Mouse (Mus musculus) heart, postnatal 14 days (tissue): ENCODE data around the gene Baiap2. TPM values are rescaled to one million over a fixed set of nuclear protein-coding genes. Genes with fewer than 3 reads are reported as not detected.

Experiments
- DNase-seq, 2 experiments: peaks; one replicate each; pipeline ENCODE4 v3.0.0; 2021 to 2022
- intact Hi-C: fragments of 180-260 bp; cut with DNase I; formaldehyde crosslinking; loops from one replicate; pipeline ENCODE4 v1.15.1; 2025
- total RNA-seq, 2 experiments: library from RNA; stranded (reverse); gene quantifications; 2 replicates each; pipeline ENCODE4 v1.2.3; 2021

Gene Baiap2
- total RNA-seq, 2 experiments from 2014 or later, result 9.2 to 10.3 TPM

DNA sequence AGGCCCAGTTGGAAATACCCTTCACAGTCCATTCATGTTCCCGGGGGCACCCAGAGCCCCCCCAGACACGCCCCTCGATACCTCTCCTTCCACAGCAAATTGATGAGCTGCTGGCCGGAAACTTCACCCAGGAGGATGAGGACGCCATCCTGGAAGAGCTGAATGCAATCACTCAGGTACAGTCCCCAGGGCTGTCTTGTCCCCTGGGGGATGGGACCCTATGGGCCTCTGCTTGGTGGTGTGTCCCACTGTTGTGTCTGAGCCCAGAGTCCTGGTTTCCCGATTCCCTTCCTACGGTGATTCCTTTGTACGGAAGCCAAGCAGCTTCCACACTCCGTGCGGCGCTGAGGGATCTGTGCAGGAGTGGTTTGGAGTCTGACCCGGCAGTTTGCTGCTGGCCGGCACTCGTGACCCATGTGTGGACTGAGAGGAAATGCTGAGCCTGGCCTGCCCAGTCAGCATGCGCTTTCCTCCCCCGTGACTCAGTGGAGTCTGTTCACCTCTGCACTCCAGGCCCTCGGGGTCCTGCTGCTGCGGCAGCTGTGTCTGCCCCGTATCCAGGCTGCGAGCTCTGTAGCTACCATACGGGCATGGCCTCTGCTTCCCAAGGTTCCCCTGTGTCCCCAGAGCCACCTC, 25.6 kb upstream of the Baiap2 start:
- no peak for DNase-seq
- intact Hi-C loops, result no loop called here

- DNase-seq, result no peak
- intact Hi-C loops, result no loop called here
Measured at GRCm38 (mm10) chr11:119918521-119918920, 24.0 kb upstream of the Baiap2 start.

DNA sequence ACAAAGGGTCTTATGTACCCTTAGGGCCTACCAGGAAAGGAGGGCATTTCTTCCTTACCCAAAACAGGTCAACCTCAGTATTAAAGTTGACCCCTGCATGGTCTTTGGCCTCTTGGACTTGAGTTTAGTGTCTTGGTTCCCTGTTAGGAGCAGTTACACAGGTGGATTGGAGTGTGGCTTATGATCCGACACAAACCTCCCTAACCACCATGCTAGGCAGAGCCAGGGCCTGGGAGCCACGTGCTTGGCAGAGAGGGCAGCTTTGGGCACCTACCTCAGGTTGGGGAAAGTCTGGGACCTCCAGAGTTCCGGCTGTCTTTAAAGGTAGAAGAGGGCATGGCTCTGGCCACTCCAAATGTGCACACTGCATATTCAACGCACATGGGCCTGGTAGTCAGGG, 23.1 kb upstream of the Baiap2 start:
- no peak for DNase-seq
- intact Hi-C loops, result no loop called here

DNA sequence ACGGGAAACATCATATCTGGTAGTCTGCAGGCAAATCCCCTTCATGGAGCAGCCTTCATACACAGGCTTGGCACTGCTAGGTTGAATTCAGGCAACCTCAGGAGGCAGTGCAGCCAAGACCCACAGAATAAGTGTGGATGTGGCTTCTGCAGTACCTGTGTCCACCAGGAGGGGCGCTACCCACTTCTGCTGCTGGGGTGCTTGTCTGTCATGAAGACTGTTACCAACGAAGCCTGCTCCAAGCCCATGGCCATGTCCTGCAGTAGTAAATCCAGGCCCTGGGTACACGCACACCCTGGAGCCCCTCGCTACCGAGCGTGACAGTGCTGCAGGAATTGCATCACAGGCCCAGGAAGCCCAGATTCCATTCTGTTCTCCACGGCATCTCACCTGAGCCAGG, 22.7 kb upstream of the Baiap2 start:
- intact Hi-C loops, result no loop called here
- peak; percentile 68 to 82 for DNase-seq

GRCm38 (mm10) chr11:119920668-119921067, 21.9 kb upstream of the Baiap2 start:
- intact Hi-C loops, result no loop called here
- no peak for DNase-seq

DNA sequence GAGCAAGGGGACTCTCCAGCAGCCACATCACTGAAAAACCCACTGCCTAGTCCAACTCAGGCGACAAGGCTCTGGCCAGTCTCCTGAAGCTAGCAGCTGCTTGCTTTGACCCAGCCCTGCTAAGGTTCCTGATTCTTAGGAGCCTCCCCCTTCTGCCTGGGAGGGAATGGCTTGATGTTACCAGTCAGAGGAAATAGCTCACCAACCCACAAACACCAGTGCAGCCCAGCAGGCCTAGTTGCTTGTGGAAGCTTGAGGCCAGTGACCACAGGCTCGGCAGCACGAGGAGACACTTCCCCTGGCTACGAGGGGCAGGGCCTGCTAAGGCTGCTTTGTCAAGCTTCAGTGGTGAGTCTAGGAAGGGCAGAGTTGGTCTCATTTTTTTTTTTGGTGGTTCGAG, 17.4 kb upstream of the Baiap2 start:
- intact Hi-C loops, result no loop called here
- DNase-seq, result no peak

- intact Hi-C loops, result no loop called here
- no peak for DNase-seq
Measured at GRCm38 (mm10) chr11:119926762-119927161, 15.8 kb upstream of the Baiap2 start.

- DNase-seq, result peak; percentile 59 to 63
- intact Hi-C loops, result no loop called here
Measured at GRCm38 (mm10) chr11:119928023-119928681, 14.4 kb upstream of the Baiap2 start.

GRCm38 (mm10) chr11:119929603-119930265, 12.8 kb upstream of the Baiap2 start:
- DNase-seq, result no peak
- intact Hi-C loops, result no loop called here

- no peak for DNase-seq
- intact Hi-C loops, result no loop called here
Measured at GRCm38 (mm10) chr11:119931809-119932208, 10.8 kb upstream of the Baiap2 start.

GRCm38 (mm10) chr11:119933142-119933541, 9.4 kb upstream of the Baiap2 start:
- intact Hi-C loops, result no loop called here
- DNase-seq, result peak in 1 of 2 experiments; percentile 55

DNA sequence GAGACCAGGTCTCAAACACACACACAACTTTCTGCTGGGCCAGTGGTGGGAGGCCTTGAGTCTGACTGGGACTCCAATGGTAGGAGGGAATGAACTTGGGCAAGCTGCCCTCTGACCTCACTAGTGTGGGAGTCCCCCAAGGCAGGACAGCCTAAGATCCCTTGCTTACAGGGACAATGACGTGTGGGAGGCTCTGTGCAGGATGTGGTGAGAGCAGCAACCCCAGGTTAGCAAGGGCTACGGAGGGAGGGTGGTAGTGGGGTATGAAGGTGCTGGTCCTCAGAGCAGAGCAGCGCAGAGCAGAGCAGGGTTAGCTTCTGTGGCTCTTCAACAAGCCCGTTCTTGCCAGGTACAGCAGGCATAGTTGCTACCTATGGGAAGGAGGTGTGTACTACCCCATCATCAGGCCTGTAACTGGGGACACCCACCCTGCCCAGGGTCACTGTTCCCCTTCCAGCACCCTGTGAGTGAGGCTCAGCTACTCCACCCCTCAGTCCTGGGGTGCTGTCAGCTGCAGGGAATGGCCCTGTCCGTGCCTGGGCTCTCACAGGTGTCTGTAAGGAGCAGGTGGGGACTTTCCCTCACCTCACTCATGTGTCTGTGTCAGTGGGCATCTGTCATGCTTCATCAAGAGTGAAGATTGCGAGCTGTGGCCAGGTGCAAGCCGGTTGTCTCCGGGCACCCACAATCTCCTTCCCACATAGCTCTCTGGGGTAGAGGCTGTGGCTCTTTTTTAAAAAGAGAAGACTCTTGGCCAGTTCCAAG, 8.6 kb upstream of the Baiap2 start:
- intact Hi-C loops, result no loop called here
- no peak for DNase-seq

DNA sequence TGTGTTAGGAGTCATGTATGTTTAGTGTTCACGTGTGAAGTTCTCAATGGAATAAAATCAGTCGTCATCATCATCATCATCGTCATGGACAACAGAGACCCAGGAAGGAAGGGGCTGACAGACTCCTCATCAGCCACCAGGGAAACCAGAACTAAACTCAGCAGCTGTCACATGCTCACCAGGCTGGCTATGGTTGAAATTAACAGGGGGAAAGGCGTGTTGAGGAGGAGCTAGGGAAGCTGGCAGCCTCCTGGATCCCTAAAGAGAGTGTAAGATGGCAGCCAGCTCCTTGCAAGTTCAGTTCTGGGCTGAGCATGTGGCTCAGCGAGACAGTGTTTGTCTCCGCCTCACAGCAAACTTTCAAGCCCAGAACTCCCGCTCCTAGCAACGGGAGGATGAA, 7.8 kb upstream of the Baiap2 start:
- intact Hi-C loops, result loop anchor here (1.0 kb wide), 1 partner anchor 57 kb away; no protein-coding TSS in a partner anchor

GRCm38 (mm10) chr11:119935457-119935856, 7.1 kb upstream of the Baiap2 start:
- intact Hi-C loops, result loop anchor here (1.0 kb wide), 1 partner anchor 56 kb away; no protein-coding TSS in a partner anchor
- peak; percentile 72 to 80 for DNase-seq

More for the DNA sequence above, 7.8 kb upstream of the Baiap2 start:
- DNase-seq, result no peak

GRCm38 (mm10) chr11:119936456-119936855, 6.1 kb upstream of the Baiap2 start:
- no peak for DNase-seq
- intact Hi-C loops, result no loop called here

DNA sequence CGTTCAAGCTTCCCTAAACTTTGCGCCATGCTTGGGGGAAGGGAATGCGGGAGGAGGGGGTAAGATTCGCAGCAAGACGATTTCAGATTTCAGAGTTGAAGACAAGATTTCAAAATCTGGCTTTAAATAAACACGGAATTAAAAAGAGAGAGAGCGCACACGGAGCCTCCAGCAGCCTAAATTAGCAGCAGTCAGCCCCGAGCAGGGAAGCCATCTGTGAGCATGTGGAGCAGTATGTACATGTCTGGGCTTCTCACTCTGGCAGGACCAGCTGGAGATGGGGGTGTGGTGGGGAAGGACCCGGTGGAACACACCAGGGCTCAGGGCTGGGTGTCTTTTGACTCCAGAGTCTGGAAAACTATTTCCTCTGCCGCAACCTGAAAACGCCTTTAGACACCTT, 5.3 kb upstream of the Baiap2 start:
- DNase-seq, result no peak
- intact Hi-C loops, result no loop called here

GRCm38 (mm10) chr11:119937772-119938502, 4.6 kb upstream of the Baiap2 start:
- intact Hi-C loops, result no loop called here
- no peak for DNase-seq

DNA sequence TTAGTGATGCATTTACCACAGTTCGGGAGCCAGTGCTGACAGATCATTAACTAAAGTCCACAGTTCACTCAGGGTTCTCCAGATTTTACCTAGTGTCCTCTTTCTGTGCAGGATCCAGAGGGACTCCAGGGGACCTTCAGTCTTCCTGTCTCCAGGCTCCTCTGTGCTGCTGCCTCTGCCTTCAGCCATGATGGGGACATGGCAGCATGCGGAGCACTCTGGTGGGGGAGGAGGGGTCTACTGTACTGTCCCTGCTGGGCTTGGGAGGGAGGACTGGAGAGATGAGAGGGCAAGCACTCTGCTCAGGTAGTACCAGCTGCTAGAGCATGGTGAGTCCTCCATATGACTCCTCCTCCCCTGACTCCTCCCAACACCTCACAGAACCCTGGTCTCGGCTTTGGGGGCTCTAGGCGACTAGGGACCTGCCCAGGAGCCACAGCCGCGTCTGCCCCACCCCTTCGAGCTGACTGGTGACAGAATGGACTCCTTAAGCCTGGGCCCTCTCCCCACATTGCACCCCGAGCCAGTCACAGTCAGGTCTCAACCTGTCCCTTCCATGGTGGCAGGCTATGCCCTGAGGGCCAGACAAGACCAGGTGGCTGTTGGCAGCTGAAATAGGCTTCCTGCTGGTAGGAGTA, 3.4 kb upstream of the Baiap2 start:
- intact Hi-C loops, result no loop called here

DNA sequence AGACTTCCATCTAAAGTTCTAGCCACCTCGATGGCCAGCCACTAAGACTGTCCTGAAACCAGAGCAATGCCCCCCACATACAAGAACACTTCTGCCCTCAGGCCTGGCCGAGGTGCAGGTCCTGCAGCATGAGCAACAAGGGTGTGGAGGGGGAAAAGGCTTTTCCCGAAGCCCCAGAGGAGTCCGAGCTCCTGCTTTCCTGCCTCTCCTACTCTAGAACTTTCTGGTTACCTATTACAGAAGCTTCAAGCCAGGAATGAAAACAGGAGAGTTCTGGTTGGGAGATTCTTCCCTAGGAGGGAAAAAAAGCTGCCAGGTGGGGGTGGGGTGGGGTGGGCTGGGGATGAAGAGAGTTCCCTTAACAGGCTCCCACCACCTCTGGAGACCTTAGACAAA, 2.9 kb upstream of the Baiap2 start:
- no peak for DNase-seq
- intact Hi-C loops, result no loop called here

More for the DNA sequence above, 3.4 kb upstream of the Baiap2 start:
- no peak for DNase-seq

DNA sequence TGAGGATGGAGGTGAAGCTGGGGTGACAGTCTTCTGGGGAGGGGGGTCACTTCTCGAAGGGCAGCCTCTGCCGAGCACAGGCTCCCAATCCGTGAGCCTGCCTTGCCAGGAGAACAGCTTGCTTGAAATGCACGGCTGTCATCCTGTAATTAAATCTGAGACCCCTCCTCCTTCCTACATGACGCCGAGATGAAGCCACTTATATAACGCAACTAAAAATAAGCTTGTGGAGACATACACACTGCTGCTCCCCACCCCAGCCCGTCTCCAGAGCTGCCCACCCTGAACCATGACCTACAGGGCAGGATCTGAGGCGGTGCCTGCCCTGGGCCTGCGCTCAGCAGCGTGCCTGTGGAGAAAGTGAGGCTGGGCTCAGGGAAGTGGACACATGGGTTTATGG, 2.4 kb upstream of the Baiap2 start:
- DNase-seq, result no peak
- intact Hi-C loops, result no loop called here
